Mouse (Mus musculus): ENCODE results near the gene Gnai2.
A peak's percentile ranks its signal among the peaks of the same experiment; 100 is the strongest.

DNA sequence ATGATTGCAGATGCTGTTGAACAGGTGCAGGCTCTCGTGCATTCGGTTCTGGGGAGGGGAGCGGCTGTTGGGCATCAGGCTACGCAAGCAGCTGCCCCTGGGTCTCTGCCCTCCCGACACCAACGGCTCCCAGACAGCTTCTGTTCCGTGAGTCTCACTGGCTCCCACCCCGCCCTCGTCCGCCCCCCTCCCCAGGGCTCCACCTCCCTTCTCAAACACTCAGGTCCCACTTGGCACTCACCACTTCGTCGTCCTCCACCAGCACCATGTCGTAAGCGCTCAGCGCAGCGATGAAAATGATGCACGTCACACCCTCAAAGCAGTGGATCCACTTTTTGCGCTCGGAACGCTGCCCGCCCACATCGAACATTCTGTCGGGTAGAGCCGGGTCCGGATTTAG, 41.1 kb upstream of the Gnai2 start:
- TF ChIP-seq MYOG (IDR thresholded peaks at IDR 0.05; ENCODE audit: control insufficient read depth in 1 of 3, insufficient read depth in 1 of 3, insufficient read length in 2 of 3, low read depth in 2 of 3) = peak in 2 of 3 experiments; percentile 34 to 43
- TF ChIP-seq TCF3 (IDR thresholded peaks at IDR 0.05; ENCODE audit: insufficient read length, low read depth) = no peak
- TF ChIP-seq POLR2A (IDR thresholded peaks at IDR 0.05; ENCODE audit: insufficient read length, low read depth) = no peak
- no peak for TF ChIP-seq USF1 (IDR thresholded peaks at IDR 0.05; ENCODE audit: low read depth)
- peak in 1 of 3 experiments; percentile 49 for TF ChIP-seq MYOD1 (IDR thresholded peaks at IDR 0.05; ENCODE audit: control insufficient read depth in 1 of 3, insufficient read length in 2 of 3, low read depth in 2 of 3)

Data from myocyte (in vitro differentiated cells).